Mouse (Mus musculus): ENCODE measurements around the gene Defb26.

Defb26 gene

GRCm38 (mm10) chr2:152459241-152459640 lies 52.3 kb downstream of the Defb26 start:
- DNase-seq = no peak

All from cerebellum, adult 11-12 months (tissue).